Mouse (Mus musculus) embryonic facial prominence, embryonic 15.5 days (tissue): ENCODE measurements around the gene Aqp3. TPM values are rescaled to one million over a fixed set of nuclear protein-coding genes. Genes with fewer than 3 reads are reported as not detected.

Source experiments
- ATAC-seq: fragments of 200-750 bp; cut with Nextera tagmentation; 2 replicates; pipeline ENCODE4 v1.8.0; 2017; ENCODE audit warnings: low read depth, moderate TSS enrichment; ENCODE audit not compliant: insufficient number of reproducible peaks, low FRiP score, low TSS enrichment
- H3K27ac ChIP-seq: fragments of 300-500 bp; sonication (generic); replicated peaks from 2 replicates; pipeline ENCODE4 v1.5.1; 2015; ENCODE audit warnings: mild to moderate bottlenecking, inconsistent platforms
- H3K27me3 ChIP-seq: fragments of 300-500 bp; sonication (generic); 2 replicates; pipeline ENCODE4 v1.6.1; 2015; ENCODE audit warnings: inconsistent platforms
- H3K36me3 ChIP-seq: fragments of 300-500 bp; sonication (generic); 2 replicates; pipeline ENCODE4 v1.6.1; 2015; ENCODE audit warnings: mild to moderate bottlenecking, inconsistent platforms
- H3K4me1 ChIP-seq: fragments of 300-500 bp; sonication (generic); 2 replicates; pipeline ENCODE4 v1.6.1; 2015; ENCODE audit warnings: inconsistent platforms
- H3K4me2 ChIP-seq: fragments of 300-500 bp; sonication (generic); replicated peaks from 2 replicates; pipeline ENCODE4 v1.6.1; 2015; ENCODE audit warnings: mild to moderate bottlenecking, inconsistent platforms
- H3K4me3 ChIP-seq: fragments of 300-500 bp; sonication (generic); replicated peaks from 2 replicates; pipeline ENCODE4 v1.5.1; 2015; ENCODE audit warnings: mild to moderate bottlenecking, inconsistent platforms
- H3K9ac ChIP-seq: fragments of 300-500 bp; sonication (generic); 2 replicates; pipeline ENCODE4 v1.6.1; 2015; ENCODE audit warnings: inconsistent platforms
- H3K9me3 ChIP-seq: fragments of 300-500 bp; sonication (generic); replicated peaks from 2 replicates; pipeline ENCODE4 v1.6.1; 2016; ENCODE audit warnings: inconsistent platforms
- WGBS: fragments of 180-500 bp; shearing (Covaris S2); methylation state at CpG from one replicate; pipeline ENCODE4 v1.1.7; 2015; 5-methylcytosine and 5-hydroxymethylcytosine counted together
- polyA plus RNA-seq: library from polyadenylated mRNA; unstranded; fragments of >200 nt; fragmentation: Nextera tagmentation; extraction: Ambion mirVana; gene quantifications from 2 replicates; pipeline ENCODE4 v1.2.1, GENCODE M21; 2015

The Aqp3 gene
- polyA plus RNA-seq, 1 experiment from 2014 or later = 94.8 TPM

GRCm38 (mm10) chr4:41098577-41098951 is 581 bp upstream of the Aqp3 start:
- no peak overlapping the region for H3K9ac ChIP-seq
- no peak for ATAC-seq
- 11% methylated on average over 11 of the region's 11 CpGs for WGBS
- H3K4me1 ChIP-seq = peaks cover 20% of the 10 kb centered on the region
- no peak overlapping the region for H3K27ac ChIP-seq
- no peaks in the 10 kb centered on the region for H3K9me3 ChIP-seq
- peaks cover 19% of the 10 kb centered on the region; the same call in 1 of the 2 replicates for H3K27me3 ChIP-seq
- no peaks in the 10 kb centered on the region for H3K36me3 ChIP-seq
- peak overlapping the region; percentile 46 for H3K4me3 ChIP-seq
- H3K4me2 ChIP-seq = peak overlapping the region; percentile 90

DNA sequence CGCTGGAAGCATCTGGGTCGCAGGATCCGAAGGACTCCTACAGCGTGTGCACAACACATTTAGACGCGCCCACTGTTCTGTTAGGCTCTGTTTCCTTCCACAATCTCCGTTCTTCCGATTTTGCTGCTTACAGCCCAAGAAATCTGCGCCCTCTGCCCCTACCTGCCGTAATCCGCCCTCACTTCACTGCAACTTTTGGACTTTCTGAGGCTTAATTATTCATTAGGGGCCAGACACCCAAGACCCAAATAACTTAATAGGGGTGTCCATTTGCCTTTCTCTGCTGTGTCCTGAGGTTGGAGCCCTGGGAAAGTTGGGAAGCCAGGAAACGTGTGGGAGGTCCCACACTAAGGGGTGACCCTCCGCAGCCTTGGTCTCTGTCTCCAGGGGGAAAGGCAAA is 602 bp downstream of the Aqp3 start:
- Histone ChIP-seq H3K9me3 (no peaks in the 10 kb centered on the region), H3K4me1 (peaks cover 20% of the 10 kb centered on the region), H3K27ac (peak overlapping the region; percentile 60; the same call in 1 of the 2 replicates), H3K36me3 (no peaks in the 10 kb centered on the region), H3K27me3 (peaks cover 19% of the 10 kb centered on the region; the same call in 1 of the 2 replicates), H3K4me2 (peak overlapping the region; percentile 90), H3K4me3 (peak overlapping the region; percentile 46), H3K9ac (0 out of 2 replicates have a peak overlapping the region, but pooled peaks have one; percentile 23)
- ATAC-seq = no peak
- WGBS = 34% methylated on average over 13 of the region's 13 CpGs

DNA sequence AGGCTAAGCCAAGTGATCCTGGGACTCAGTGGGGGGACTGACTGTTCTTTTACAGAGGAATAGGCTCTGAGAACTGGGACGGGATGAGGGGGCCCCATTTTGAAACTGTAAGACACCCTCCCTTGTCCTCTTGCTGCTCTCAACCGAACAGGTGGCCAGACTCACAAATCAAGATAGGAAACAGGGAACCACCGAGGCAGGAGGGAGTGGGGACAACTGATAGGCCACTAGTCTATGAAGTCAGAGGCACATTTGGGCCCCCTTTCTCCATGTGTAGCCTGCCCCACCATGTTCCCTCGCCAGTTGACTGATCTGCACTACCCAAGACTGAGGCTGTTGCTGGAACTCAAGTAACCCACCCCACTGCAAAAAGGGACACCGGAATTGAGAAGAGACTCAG is 1.2 kb downstream of the Aqp3 start:
- 70% methylated on average over 5 of the region's 5 CpGs for WGBS
- peaks cover 20% of the 10 kb centered on the region for H3K4me1 ChIP-seq
- H3K9me3 ChIP-seq = no peaks in the 10 kb centered on the region
- peak overlapping the region; percentile 46 for H3K4me3 ChIP-seq
- H3K36me3 ChIP-seq = no peaks in the 10 kb centered on the region
- H3K27me3 ChIP-seq = peaks cover 19% of the 10 kb centered on the region; the same call in 1 of the 2 replicates
- H3K27ac ChIP-seq = peak overlapping the region; percentile 60
- H3K9ac ChIP-seq = no peak overlapping the region
- ATAC-seq = no peak
- peak overlapping the region; percentile 90 for H3K4me2 ChIP-seq

- Histone ChIP-seq H3K4me1 (peaks cover 26% of the 10 kb centered on the region), H3K36me3 (no peaks in the 10 kb centered on the region), H3K9ac (no peak overlapping the region), H3K9me3 (no peaks in the 10 kb centered on the region), H3K27ac (peak overlapping the region; percentile 60), H3K27me3 (peaks cover 19% of the 10 kb centered on the region; the same call in 1 of the 2 replicates), H3K4me2 (peak overlapping the region; percentile 90), H3K4me3 (peak overlapping the region; percentile 46)
- 39% methylated on average over 8 of the region's 8 CpGs for WGBS
- ATAC-seq = no peak
These were observed 1.8 kb downstream of the Aqp3 start for GRCm38 (mm10) chr4:41096169-41096568.

DNA sequence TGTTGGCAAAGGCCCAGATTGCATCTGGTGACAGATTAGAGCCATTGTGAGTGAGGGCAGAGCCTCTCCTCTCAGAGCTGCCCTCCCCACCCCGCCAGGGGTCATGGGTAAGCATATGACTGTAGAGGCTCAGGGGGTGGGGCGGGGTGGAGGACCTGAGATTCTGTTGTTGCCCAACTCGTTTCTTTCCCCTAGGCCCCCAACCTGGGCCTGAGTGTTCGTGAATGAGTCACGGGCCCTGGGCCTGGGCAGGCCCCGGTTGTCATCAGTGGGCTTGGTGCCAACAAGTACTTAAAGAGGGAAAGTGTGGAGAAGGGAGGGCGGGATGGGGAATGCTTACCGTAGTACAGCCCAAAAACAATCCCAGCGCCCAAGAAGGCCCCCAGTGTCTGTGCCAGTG is 3.6 kb downstream of the Aqp3 start:
- Histone ChIP-seq H3K36me3 (no peaks in the 10 kb centered on the region), H3K9ac (no peak overlapping the region), H3K4me3 (no peak overlapping the region), H3K4me2 (no peak overlapping the region), H3K4me1 (peaks cover 36% of the 10 kb centered on the region), H3K27me3 (peaks cover 19% of the 10 kb centered on the region; the same call in 1 of the 2 replicates), H3K27ac (peak overlapping the region; percentile 60), H3K9me3 (no peaks in the 10 kb centered on the region)
- WGBS = 51% methylated on average over 9 of the region's 9 CpGs
- ATAC-seq = no peak

DNA sequence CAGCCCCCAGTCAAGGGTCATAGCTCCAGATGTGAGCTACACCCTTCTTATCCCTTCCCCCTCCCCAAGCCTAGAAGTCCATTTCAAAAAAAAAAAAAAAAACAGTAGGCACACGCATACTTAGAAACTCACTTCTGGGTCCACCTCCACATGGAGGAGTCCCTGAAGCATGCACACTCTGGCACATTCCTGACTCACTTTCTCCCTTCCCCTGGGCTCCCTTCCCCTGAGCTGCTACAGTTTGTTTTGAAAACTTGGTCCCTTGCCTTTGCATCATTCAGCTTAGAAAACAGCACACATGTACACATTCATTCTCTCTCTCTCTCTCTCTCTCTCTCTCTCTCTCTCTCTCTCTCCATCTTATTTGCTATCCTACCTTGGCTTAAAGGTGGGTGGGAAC is 5.0 kb downstream of the Aqp3 start:
- Histone ChIP-seq H3K27me3 (peaks cover 13% of the 10 kb centered on the region; the same call in 1 of the 2 replicates), H3K27ac (no peak overlapping the region), H3K36me3 (no peaks in the 10 kb centered on the region), H3K4me2 (no peak overlapping the region), H3K9me3 (no peaks in the 10 kb centered on the region), H3K4me1 (peaks cover 29% of the 10 kb centered on the region), H3K9ac (no peak overlapping the region), H3K4me3 (no peak overlapping the region)
- 22% methylated on average over 1 of the region's 1 CpGs for WGBS
- no peak for ATAC-seq

- H3K4me3 ChIP-seq = no peak overlapping the region
- no peak overlapping the region for H3K9ac ChIP-seq
- WGBS = 27% methylated on average over 3 of the region's 3 CpGs
- no peak overlapping the region for H3K4me2 ChIP-seq
- no peaks in the 10 kb centered on the region for H3K36me3 ChIP-seq
- H3K27ac ChIP-seq = no peak overlapping the region
- no peak for ATAC-seq
- H3K4me1 ChIP-seq = peaks cover 22% of the 10 kb centered on the region
- no peaks in the 10 kb centered on the region; the same call in 1 of the 2 replicates for H3K27me3 ChIP-seq
- no peaks in the 10 kb centered on the region for H3K9me3 ChIP-seq
These were observed 6.6 kb downstream of the Aqp3 start for GRCm38 (mm10) chr4:41091391-41091790.

GRCm38 (mm10) chr4:41089705-41090104 is 8.3 kb downstream of the Aqp3 start:
- Histone ChIP-seq H3K27me3 (no peaks in the 10 kb centered on the region), H3K9me3 (no peaks in the 10 kb centered on the region), H3K36me3 (no peaks in the 10 kb centered on the region), H3K27ac (peak overlapping the region; percentile 65), H3K4me3 (no peak overlapping the region), H3K9ac (no peak overlapping the region), H3K4me1 (peaks cover 16% of the 10 kb centered on the region), H3K4me2 (no peak overlapping the region)
- no peak for ATAC-seq
- 50% methylated on average over 2 of the region's 2 CpGs for WGBS

DNA sequence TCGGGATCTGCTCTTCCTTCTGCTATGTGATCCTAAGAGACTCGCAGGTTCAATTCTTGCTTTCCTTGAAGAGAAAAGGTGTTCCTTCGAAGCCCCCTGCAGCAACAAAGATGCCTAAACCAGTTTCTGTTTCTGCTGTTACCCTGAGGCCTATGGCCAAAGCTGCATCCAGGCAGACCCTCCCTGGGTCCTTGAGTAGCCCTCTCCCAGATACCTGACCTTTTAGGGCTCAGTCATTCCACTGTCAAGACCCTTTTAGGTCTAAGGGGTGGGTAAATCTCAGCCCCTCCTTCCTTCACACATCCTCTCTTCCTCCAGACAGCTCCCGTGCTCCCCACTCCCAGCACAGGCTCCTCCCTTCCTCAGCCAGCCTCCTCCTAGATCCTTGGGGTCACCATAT is 8.8 kb downstream of the Aqp3 start:
- Histone ChIP-seq H3K9ac (no peak overlapping the region), H3K4me1 (peaks cover 16% of the 10 kb centered on the region), H3K27me3 (no peaks in the 10 kb centered on the region), H3K4me2 (no peak overlapping the region), H3K9me3 (no peaks in the 10 kb centered on the region), H3K27ac (0 out of 2 replicates have a peak overlapping the region, but pooled peaks have one; percentile 34), H3K4me3 (no peak overlapping the region), H3K36me3 (no peaks in the 10 kb centered on the region)
- no peak for ATAC-seq
- 65% methylated on average over 4 of the region's 4 CpGs for WGBS

DNA sequence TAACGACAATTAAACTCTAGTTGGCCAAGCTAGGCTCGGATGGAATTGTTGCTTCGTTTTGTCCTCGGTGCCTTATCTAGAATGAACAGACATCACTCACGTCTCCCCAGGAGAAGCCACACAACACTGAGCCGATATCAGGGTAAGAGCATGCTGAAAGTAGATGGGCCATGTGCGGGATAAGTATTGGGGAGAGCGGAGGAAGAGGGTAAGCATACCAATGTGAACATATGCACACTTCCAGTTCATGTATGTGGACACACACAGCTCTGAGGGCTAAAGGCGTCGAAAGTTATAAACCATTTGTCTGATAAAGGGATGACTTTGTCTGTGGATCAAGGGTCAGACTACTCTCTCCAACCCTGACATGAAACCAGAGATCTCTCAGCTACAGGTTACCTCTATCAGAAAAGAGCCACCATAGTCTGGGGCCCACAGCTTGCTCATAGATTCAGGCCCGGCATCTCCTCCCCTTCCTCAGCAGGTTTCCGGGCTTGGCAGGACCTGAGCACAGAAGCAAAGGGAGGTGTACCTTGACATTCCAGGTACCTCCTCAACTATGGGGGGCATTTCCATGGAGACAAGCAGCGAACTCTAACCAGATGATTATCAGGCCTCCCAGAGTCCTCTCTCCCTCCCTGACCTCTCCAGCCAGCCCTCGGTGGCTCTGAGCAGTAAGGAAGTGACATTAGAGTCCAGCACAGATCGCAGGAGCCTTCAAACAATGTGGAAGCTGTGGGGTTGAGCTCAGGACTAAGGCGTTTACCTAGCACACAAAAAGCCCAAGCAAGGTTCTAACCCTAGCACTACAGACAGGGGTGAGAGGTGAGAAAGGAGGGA is 10.3 kb downstream of the Aqp3 start:
- ATAC-seq = no peak
- H3K4me3 ChIP-seq = no peak overlapping the region
- H3K9me3 ChIP-seq = no peaks in the 10 kb centered on the region
- H3K9ac ChIP-seq = no peak overlapping the region
- no peaks in the 10 kb centered on the region for H3K36me3 ChIP-seq
- H3K4me2 ChIP-seq = no peak overlapping the region
- no peaks in the 10 kb centered on the region for H3K27me3 ChIP-seq
- peaks cover 16% of the 10 kb centered on the region for H3K4me1 ChIP-seq
- WGBS = 86% methylated on average over 16 of the region's 16 CpGs
- H3K27ac ChIP-seq = no peak overlapping the region

- peaks cover 16% of the 10 kb centered on the region for H3K4me1 ChIP-seq
- H3K4me2 ChIP-seq = no peak overlapping the region
- no peak overlapping the region for H3K4me3 ChIP-seq
- WGBS = 73% methylated on average over 9 of the region's 9 CpGs
- no peak overlapping the region for H3K9ac ChIP-seq
- H3K9me3 ChIP-seq = no peaks in the 10 kb centered on the region
- H3K27me3 ChIP-seq = no peaks in the 10 kb centered on the region
- H3K27ac ChIP-seq = no peak overlapping the region
- no peak for ATAC-seq
- H3K36me3 ChIP-seq = no peaks in the 10 kb centered on the region
These were observed 11.0 kb downstream of the Aqp3 start for GRCm38 (mm10) chr4:41086947-41087346.
